Mouse (Mus musculus): ENCODE measurements around the gene Tmem235. TPM values are rescaled to one million over a fixed set of nuclear protein-coding genes. Genes with fewer than 3 reads are reported as not detected.

Gene Tmem235
- polyA plus RNA-seq, 1 experiment from 2014 or later = not detected

DNA sequence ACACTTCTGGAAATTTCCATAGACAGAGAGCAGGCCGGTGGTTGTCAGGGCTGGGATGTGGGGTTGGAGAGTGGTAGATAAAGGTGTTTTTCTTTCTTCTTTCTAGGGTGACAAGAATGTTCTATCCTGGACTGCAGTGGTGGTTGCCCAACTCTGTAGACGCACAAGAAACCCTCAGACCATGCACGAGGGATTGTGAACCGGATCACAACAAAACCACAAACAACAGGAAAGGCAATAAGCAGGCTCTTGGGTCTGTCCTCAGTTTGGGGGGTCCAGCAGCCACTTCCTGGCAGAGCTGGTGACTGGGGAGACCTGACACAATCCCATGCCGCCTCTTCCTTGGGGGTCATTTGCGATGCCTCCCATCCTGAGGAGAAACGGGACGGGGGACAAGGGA, 48.8 kb downstream of the Tmem235 start:
- H3K4me3 ChIP-seq (ENCODE audit: low read depth, low read length) = no peak overlapping the region

DNA sequence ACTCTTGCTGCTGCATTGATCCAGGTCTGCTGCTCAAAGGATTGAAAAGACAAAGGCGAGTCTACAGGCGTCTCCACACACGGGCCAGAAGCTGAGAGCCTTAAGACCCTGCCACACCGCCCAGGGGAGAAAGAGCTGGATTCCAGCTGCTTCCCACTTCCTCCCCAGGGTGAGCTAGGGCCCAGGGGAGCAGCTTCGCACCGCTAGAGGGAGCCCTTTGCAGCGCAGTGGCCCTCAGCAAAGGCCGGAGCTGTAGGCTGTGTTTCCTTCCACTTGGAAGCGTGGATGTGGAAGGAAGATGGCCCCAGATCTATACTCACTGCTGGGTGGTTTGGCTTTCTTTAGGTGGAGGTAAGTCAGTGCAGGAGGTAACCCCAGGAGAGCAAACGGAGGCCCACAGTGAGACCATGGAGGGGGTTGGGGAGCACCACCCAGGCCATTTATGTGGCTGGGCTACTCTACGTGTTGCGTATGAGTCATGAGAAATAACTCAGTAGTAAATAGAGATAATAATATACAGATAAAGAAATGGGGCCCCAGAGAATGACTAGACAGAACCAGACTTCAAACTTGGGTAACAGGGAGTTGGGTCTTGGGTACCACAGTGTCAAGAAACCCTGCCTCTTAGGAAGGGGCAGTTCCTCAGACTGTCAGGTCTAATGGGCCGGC, 52.3 kb downstream of the Tmem235 start:
- H3K27ac ChIP-seq (ENCODE audit: low read depth, low read length) = no peak overlapping the region
- DNase-seq (ENCODE audit: low spot score) = peak; percentile 76
- peak; percentile 53; the same call in 1 of the 2 replicates for ATAC-seq (ENCODE audit: insufficient read depth, low FRiP score, low TSS enrichment)
- WGBS = 34% methylated on average over 13 of the region's 13 CpGs
- no peak overlapping the region for H3K9ac ChIP-seq (ENCODE audit: low read length)
- H3K4me2 ChIP-seq (ENCODE audit: low read depth) = no peak overlapping the region
- no peaks in the 10 kb centered on the region for H3K27me3 ChIP-seq (ENCODE audit: control insufficient read depth, insufficient read depth, low read length)
- H3K4me3 ChIP-seq (ENCODE audit: low read depth, low read length) = no peak overlapping the region
- peaks cover 3% of the 10 kb centered on the region; the same call in 1 of the 2 replicates for H3K4me1 ChIP-seq (ENCODE audit: control insufficient read depth, insufficient read depth, low read length)
- no peaks in the 10 kb centered on the region; the same call in 1 of the 2 replicates for H3K36me3 ChIP-seq (ENCODE audit: control insufficient read depth, insufficient read depth, low read length)
- peaks cover 4% of the 10 kb centered on the region; the same call in 1 of the 2 replicates for H3K9me3 ChIP-seq (ENCODE audit: control insufficient read depth, low read length)

More for the DNA sequence above, 48.8 kb downstream of the Tmem235 start:
- Histone ChIP-seq H3K4me1 (ENCODE audit: control insufficient read depth, insufficient read depth, low read length) (peaks cover 3% of the 10 kb centered on the region; the same call in 1 of the 2 replicates), H3K27ac (ENCODE audit: low read depth, low read length) (no peak overlapping the region), H3K9ac (ENCODE audit: low read length) (no peak overlapping the region), H3K36me3 (ENCODE audit: control insufficient read depth, insufficient read depth, low read length) (no peaks in the 10 kb centered on the region), H3K4me2 (ENCODE audit: low read depth) (no peak overlapping the region), H3K9me3 (ENCODE audit: control insufficient read depth, low read length) (no peaks in the 10 kb centered on the region), H3K27me3 (ENCODE audit: control insufficient read depth, insufficient read depth, low read length) (no peaks in the 10 kb centered on the region)
- DNase-seq (ENCODE audit: low spot score) (no peak), ATAC-seq (ENCODE audit: insufficient read depth, low FRiP score, low TSS enrichment) (no peak)
- WGBS = 87% methylated on average over 8 of the region's 8 CpGs

DNA sequence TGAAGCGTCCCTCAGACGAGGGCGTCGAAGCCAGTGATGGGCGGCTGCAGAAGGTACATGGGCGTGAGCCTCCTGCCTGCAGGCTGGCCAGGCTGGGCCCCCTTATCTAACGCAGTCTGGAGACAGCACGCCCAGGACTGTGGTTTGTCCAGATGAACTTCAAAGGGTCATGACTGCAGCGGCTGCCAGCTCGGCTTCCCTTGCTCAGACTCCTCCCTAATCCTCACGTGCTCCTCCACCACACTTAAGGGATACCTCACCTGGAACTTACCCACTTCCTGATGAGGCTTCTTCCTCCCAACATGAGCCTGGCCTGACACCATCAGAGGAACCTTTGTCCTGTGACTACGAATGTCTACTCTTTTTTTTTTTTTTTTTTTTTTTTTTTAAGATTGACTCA, 54.0 kb downstream of the Tmem235 start:
- no peak for ATAC-seq (ENCODE audit: insufficient read depth, low FRiP score, low TSS enrichment)
- peaks cover 6% of the 10 kb centered on the region for H3K4me1 ChIP-seq (ENCODE audit: control insufficient read depth, insufficient read depth, low read length)
- WGBS = 77% methylated on average over 12 of the region's 12 CpGs

More for the DNA sequence above, 54.0 kb downstream of the Tmem235 start:
- H3K9me3 ChIP-seq (ENCODE audit: control insufficient read depth, low read length) = peaks cover 4% of the 10 kb centered on the region; the same call in 1 of the 2 replicates
- H3K27ac ChIP-seq (ENCODE audit: low read depth, low read length) = no peak overlapping the region
- H3K4me3 ChIP-seq (ENCODE audit: low read depth, low read length) = no peak overlapping the region
- no peak overlapping the region for H3K9ac ChIP-seq (ENCODE audit: low read length)
- H3K27me3 ChIP-seq (ENCODE audit: control insufficient read depth, insufficient read depth, low read length) = no peaks in the 10 kb centered on the region
- H3K36me3 ChIP-seq (ENCODE audit: control insufficient read depth, insufficient read depth, low read length) = no peaks in the 10 kb centered on the region; the same call in 1 of the 2 replicates
- no peak for DNase-seq (ENCODE audit: low spot score)
- no peak overlapping the region for H3K4me2 ChIP-seq (ENCODE audit: low read depth)

Other genes starting within 250 kb of the Tmem235 start
- 17.1 and 18.2 TPM in 2 replicates for gene Tnrc6c, start 206.5 kb upstream of the Tmem235 start, polyA plus RNA-seq (2014; fragmentation: Nextera tagmentation; extraction: Ambion mirVana)
- gene Tmc8, start 78.7 kb upstream of the Tmem235 start, polyA plus RNA-seq (2014; fragmentation: Nextera tagmentation; extraction: Ambion mirVana) = 1.0 and 1.8 TPM in 2 replicates
- gene Tmc6, start 78.6 kb upstream of the Tmem235 start, polyA plus RNA-seq (2014; fragmentation: Nextera tagmentation; extraction: Ambion mirVana) = 14.1 and 14.3 TPM in 2 replicates
- gene 6030468B19Rik, start 63.1 kb upstream of the Tmem235 start, polyA plus RNA-seq (2014; fragmentation: Nextera tagmentation; extraction: Ambion mirVana) = 0.65 and 0.91 TPM in 2 replicates
- 0.64 TPM in 1 of 2 replicates, not detected in the other for gene Gm20708, start 51.1 kb upstream of the Tmem235 start, polyA plus RNA-seq (2014; fragmentation: Nextera tagmentation; extraction: Ambion mirVana)
- gene Syngr2, start 51.1 kb upstream of the Tmem235 start, polyA plus RNA-seq (2014; fragmentation: Nextera tagmentation; extraction: Ambion mirVana) = 29.9 and 30.3 TPM in 2 replicates
- gene Afmid, start 34.8 kb upstream of the Tmem235 start, polyA plus RNA-seq (2014; fragmentation: Nextera tagmentation; extraction: Ambion mirVana) = 2.3 and 3.0 TPM in 2 replicates
- 86.0 and 88.2 TPM in 2 replicates for gene Tk1, start 34.7 kb upstream of the Tmem235 start, polyA plus RNA-seq (2014; fragmentation: Nextera tagmentation; extraction: Ambion mirVana)
- gene Birc5, start 11.5 kb upstream of the Tmem235 start, polyA plus RNA-seq (2014; fragmentation: Nextera tagmentation; extraction: Ambion mirVana) = 287 and 308 TPM in 2 replicates
- gene Tha1, start 12.7 kb downstream of the Tmem235 start, polyA plus RNA-seq (2014; fragmentation: Nextera tagmentation; extraction: Ambion mirVana) = 2.7 TPM in 2 replicates
- 3.7 and 5.1 TPM in 2 replicates for gene Socs3, start 109.3 kb downstream of the Tmem235 start, polyA plus RNA-seq (2014; fragmentation: Nextera tagmentation; extraction: Ambion mirVana)
- 40.9 and 45.9 TPM in 2 replicates for gene Pgs1, start 125.5 kb downstream of the Tmem235 start, polyA plus RNA-seq (2014; fragmentation: Nextera tagmentation; extraction: Ambion mirVana)